Mouse (Mus musculus): ENCODE measurements around the gene Gm4922. TPM values are rescaled to one million over a fixed set of nuclear protein-coding genes. Genes with fewer than 3 reads are reported as not detected.

The Gm4922 gene
- total and polyA plus RNA-seq, 3 experiments: 0.05 TPM; not detected in 2

GRCm38 (mm10) chr10:18777546-18777945 lies 9.0 kb downstream of the Gm4922 start:
- DNase-seq (ENCODE audit: low spot score): no peak
- H3K4me1 ChIP-seq (ENCODE audit: insufficient read depth, low read depth, low read length): no peaks in the 10 kb centered on the region

GRCm38 (mm10) chr10:18772537-18773179 lies 13.9 kb downstream of the Gm4922 start:
- ATAC-seq (ENCODE audit: extremely low read depth, insufficient number of reproducible peaks, low FRiP score, poor library complexity, severe bottlenecking) (no peak), DNase-seq (ENCODE audit: low spot score) (no peak)
- Histone ChIP-seq H3K36me3 (replicated peaks) (no peaks in the 10 kb centered on the region), H3K27me3 (ENCODE audit: insufficient read depth, low read length) (no peaks in the 10 kb centered on the region), H3K4me1 (ENCODE audit: insufficient read depth, low read depth, low read length) (no peaks in the 10 kb centered on the region), H3K9me3 (replicated peaks) (no peaks in the 10 kb centered on the region), H3K4me3 (ENCODE audit: low read depth, low read length) (no peak overlapping the region)
- TF ChIP-seq POLR2AphosphoS5 (IDR thresholded peaks at IDR 0.05; ENCODE audit: insufficient replicate concordance, low read depth, low read length): no peak
- TF ChIP-seq CTCF (IDR thresholded peaks at IDR 0.05; ENCODE audit: low read depth, low read length): no peak
- no peak for TF ChIP-seq GATA2 (IDR thresholded peaks at IDR 0.05; ENCODE audit: borderline replicate concordance, low read depth, low read length)
- TF ChIP-seq TAL1 (conservative IDR thresholded peaks at IDR 0.05; ENCODE audit: low read depth, low read length): no peak
- TF ChIP-seq GATA1 (IDR thresholded peaks at IDR 0.05; ENCODE audit: borderline replicate concordance, low read length): no peak

More at GRCm38 (mm10) chr10:18777546-18777945, 9.0 kb downstream of the Gm4922 start:
- Histone ChIP-seq H3K36me3 (replicated peaks) (no peaks in the 10 kb centered on the region), H3K9me3 (replicated peaks) (no peaks in the 10 kb centered on the region), H3K4me3 (ENCODE audit: low read depth, low read length) (no peak overlapping the region), H3K27me3 (ENCODE audit: insufficient read depth, low read length) (no peaks in the 10 kb centered on the region)
- TF ChIP-seq POLR2AphosphoS5 (IDR thresholded peaks at IDR 0.05; ENCODE audit: insufficient replicate concordance, low read depth, low read length): no peak
- no peak for TF ChIP-seq TAL1 (conservative IDR thresholded peaks at IDR 0.05; ENCODE audit: low read depth, low read length)
- TF ChIP-seq CTCF (IDR thresholded peaks at IDR 0.05; ENCODE audit: low read depth, low read length): no peak
- TF ChIP-seq GATA2 (IDR thresholded peaks at IDR 0.05; ENCODE audit: borderline replicate concordance, low read depth, low read length): no peak
- no peak for TF ChIP-seq GATA1 (IDR thresholded peaks at IDR 0.05; ENCODE audit: borderline replicate concordance, low read length)
- ATAC-seq (ENCODE audit: extremely low read depth, insufficient number of reproducible peaks, low FRiP score, poor library complexity, severe bottlenecking): no peak

GRCm38 (mm10) chr10:18769909-18770308 lies 16.7 kb downstream of the Gm4922 start:
- DNase-seq (ENCODE audit: low spot score) (no peak), ATAC-seq (ENCODE audit: extremely low read depth, insufficient number of reproducible peaks, low FRiP score, poor library complexity, severe bottlenecking) (no peak)
- Histone ChIP-seq H3K36me3 (replicated peaks) (no peaks in the 10 kb centered on the region), H3K4me1 (ENCODE audit: insufficient read depth, low read depth, low read length) (no peaks in the 10 kb centered on the region), H3K27me3 (ENCODE audit: insufficient read depth, low read length) (peaks cover 3% of the 10 kb centered on the region), H3K9me3 (replicated peaks) (no peaks in the 10 kb centered on the region), H3K4me3 (ENCODE audit: low read depth, low read length) (no peak overlapping the region)
- TF ChIP-seq TAL1 (conservative IDR thresholded peaks at IDR 0.05; ENCODE audit: low read depth, low read length) (no peak), POLR2AphosphoS5 (IDR thresholded peaks at IDR 0.05; ENCODE audit: insufficient replicate concordance, low read depth, low read length) (no peak), GATA1 (IDR thresholded peaks at IDR 0.05; ENCODE audit: borderline replicate concordance, low read length) (no peak), GATA2 (IDR thresholded peaks at IDR 0.05; ENCODE audit: borderline replicate concordance, low read depth, low read length) (no peak), CTCF (IDR thresholded peaks at IDR 0.05; ENCODE audit: low read depth, low read length) (no peak)

DNA sequence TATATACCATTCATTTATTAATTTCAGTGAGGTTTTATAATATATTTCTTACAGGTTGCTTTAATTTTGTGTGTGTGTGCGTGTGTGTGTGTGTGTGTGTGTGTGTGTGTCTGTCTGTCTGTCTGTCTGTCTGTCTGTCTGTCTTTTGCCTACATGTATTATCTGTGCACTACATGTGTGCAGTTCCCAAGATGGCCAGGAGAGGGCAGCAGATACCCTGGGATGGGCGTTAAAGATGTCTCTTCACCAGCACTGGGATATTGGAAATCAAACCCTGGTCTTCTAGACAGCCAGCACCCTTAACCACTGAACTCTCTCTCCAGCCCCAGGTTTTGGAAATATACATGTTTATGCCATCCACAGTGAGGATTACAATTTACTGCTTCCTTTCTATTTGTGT lies 26.4 kb downstream of the Gm4922 start:
- TF ChIP-seq CTCF (IDR thresholded peaks at IDR 0.05; ENCODE audit: low read depth, low read length) (0 out of 2 replicates have a peak, but pooled peaks have one; percentile 3), GATA2 (IDR thresholded peaks at IDR 0.05; ENCODE audit: borderline replicate concordance, low read depth, low read length) (no peak)
- ATAC-seq (ENCODE audit: extremely low read depth, insufficient number of reproducible peaks, low FRiP score, poor library complexity, severe bottlenecking): no peak

GRCm38 (mm10) chr10:18750057-18750456 lies 36.5 kb downstream of the Gm4922 start:
- Histone ChIP-seq H3K4me3 (ENCODE audit: low read depth, low read length) (no peak overlapping the region), H3K27me3 (ENCODE audit: insufficient read depth, low read length) (no peaks in the 10 kb centered on the region), H3K36me3 (replicated peaks) (no peaks in the 10 kb centered on the region), H3K4me1 (ENCODE audit: insufficient read depth, low read depth, low read length) (no peaks in the 10 kb centered on the region), H3K9me3 (replicated peaks) (no peaks in the 10 kb centered on the region)
- ATAC-seq (ENCODE audit: extremely low read depth, insufficient number of reproducible peaks, low FRiP score, poor library complexity, severe bottlenecking): no peak
- no peak for TF ChIP-seq TAL1 (conservative IDR thresholded peaks at IDR 0.05; ENCODE audit: low read depth, low read length)
- TF ChIP-seq POLR2AphosphoS5 (IDR thresholded peaks at IDR 0.05; ENCODE audit: insufficient replicate concordance, low read depth, low read length): no peak
- TF ChIP-seq CTCF (IDR thresholded peaks at IDR 0.05; ENCODE audit: low read depth, low read length): no peak
- no peak for TF ChIP-seq GATA1 (IDR thresholded peaks at IDR 0.05; ENCODE audit: borderline replicate concordance, low read length)
- TF ChIP-seq GATA2 (IDR thresholded peaks at IDR 0.05; ENCODE audit: borderline replicate concordance, low read depth, low read length): no peak
- no peak for DNase-seq (ENCODE audit: low spot score)

More for the DNA sequence above, 26.4 kb downstream of the Gm4922 start:
- no peak for DNase-seq (ENCODE audit: low spot score)
- H3K27me3 ChIP-seq (ENCODE audit: insufficient read depth, low read length): peaks cover 3% of the 10 kb centered on the region
- peaks cover 16% of the 10 kb centered on the region; the same call in 1 of the 2 replicates for H3K9me3 ChIP-seq (replicated peaks)
- H3K36me3 ChIP-seq (replicated peaks): no peaks in the 10 kb centered on the region
- no peak overlapping the region for H3K4me3 ChIP-seq (ENCODE audit: low read depth, low read length)
- no peaks in the 10 kb centered on the region for H3K4me1 ChIP-seq (ENCODE audit: insufficient read depth, low read depth, low read length)

DNA sequence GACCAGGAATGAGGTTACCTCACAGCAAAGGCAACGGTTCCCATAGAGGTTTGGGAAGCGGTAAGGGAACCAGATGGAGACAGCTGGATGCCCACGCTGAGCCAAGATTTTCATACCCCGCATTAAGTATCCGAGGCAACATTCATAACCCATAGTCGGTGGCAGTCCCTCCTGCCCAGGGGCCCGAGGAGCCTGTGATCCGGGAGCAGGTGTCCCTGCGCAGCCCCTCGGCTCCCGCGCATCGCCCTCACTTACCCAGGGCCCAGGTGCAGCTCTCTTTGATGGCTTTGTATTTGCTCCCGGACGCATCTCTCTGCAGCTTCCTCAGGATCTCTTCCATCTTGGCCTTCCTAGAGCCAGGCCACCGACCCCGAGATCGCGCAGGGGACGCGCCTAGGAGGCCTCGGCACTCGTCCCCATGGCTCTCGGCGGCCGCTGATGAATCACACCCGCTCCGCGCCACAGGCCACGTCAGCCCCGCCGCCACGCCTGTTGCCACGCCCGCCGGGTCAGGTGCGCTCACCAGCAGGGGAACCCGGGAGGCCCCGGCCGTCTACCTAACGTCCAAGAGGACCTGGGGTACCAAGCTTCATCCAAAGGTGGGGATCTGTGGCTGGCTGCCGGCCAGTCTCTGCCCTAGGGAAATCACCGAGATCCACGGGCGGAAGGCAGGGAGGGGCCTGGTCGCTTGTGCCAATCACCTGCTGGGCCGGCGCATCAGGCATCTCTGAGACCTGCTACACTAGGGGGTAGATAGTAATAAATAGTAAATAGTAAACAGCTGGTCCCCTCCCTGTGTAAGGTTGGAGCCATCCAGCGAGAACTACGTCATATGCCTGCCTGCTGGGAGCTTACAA lies 43.1 kb downstream of the Gm4922 start, which contains the start of gene Arfgef3:
Gene Arfgef3, minus strand, starts transcription at position 664 of the 857 bp plus-strand sequence.
- H3K4me1 ChIP-seq (ENCODE audit: insufficient read depth, low read depth, low read length): no peaks in the 10 kb centered on the region
- no peak within 1 kb of the TSS for H3K4me3 ChIP-seq (ENCODE audit: low read depth, low read length)
- TF ChIP-seq GATA2 (IDR thresholded peaks at IDR 0.05; ENCODE audit: borderline replicate concordance, low read depth, low read length) (no peak), GATA1 (IDR thresholded peaks at IDR 0.05; ENCODE audit: borderline replicate concordance, low read length) (no peak), TAL1 (conservative IDR thresholded peaks at IDR 0.05; ENCODE audit: low read depth, low read length) (no peak)
- H3K27me3 ChIP-seq (ENCODE audit: insufficient read depth, low read length): no peaks in the 10 kb centered on the region; the same call in 1 of the 2 replicates
- H3K9me3 ChIP-seq (replicated peaks): no peaks in the 10 kb centered on the region
- ATAC-seq (ENCODE audit: extremely low read depth, insufficient number of reproducible peaks, low FRiP score, poor library complexity, severe bottlenecking) (no peak), DNase-seq (ENCODE audit: low spot score) (no peak)
- H3K36me3 ChIP-seq (replicated peaks): no peaks in the 10 kb centered on the region

Measured in G1E (cell line).